ENCODE assay signal across 20 mouse cellular contexts in the genomic region with DNA sequence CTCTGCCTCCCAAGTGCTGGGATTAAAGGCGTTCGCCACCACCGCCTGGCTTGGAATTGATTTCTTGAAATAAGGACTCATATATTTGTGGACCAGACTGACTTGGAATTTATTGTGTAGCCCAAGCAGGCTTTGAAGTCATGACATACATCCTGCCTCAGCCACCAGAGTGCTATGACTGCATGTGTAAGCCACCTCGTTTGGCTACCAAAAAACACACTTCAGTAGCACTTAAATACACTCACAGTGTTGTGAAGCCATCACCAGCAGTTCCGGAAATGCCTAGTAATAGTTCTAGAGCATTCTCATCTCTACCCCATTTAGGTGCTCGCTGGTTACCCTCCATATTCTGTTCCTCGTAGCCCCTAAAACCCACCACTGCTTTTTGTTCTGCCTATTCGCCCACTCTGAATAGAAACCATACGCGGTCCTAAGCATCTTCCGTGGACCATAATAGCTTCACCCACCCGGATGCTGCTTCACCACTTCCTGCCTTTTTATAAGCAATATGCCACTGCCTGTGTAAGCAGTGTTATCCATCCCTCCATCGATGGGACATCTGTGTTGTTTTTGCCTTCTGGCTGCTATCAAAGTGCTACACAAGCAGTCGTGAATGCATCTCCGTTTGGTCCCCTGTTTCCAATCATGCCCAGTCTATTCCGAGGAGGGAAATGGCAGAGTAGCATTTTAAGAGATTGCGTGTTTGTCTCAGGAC.
A peak's percentile ranks its signal among the peaks of the same experiment; 100 is the strongest.
DNase-seq lines count a peak whose midpoint lies in the region; ATAC-seq lines count a peak whose summit lies in the region.
"Had no signal": no experiment of that assay in that cellular context is flagged by ENCODE, and none has a peak within 500 bp of the region (broad histone marks: within the 10 kb centered on the region; RNA-seq: fewer than 3 reads in every experiment).

No protein-coding gene starts in this region.

- H3K4me2 ChIP-seq in forebrain, embryonic 12.5 days = no peak overlapping the region
- H3K4me2 ChIP-seq in forebrain, embryonic 11.5 days (ENCODE audit: low read depth, low read length, severe bottlenecking) = no peak overlapping the region
- H3K4me2 ChIP-seq: heart, embryonic 11.5 days; limb, embryonic 15.5 days; liver, embryonic 15.5 days; midbrain, embryonic 11.5 days had no signal

- no peaks in the 10 kb centered on the region for H3K36me3 ChIP-seq in forebrain, embryonic 12.5 days (replicated peaks)
- H3K36me3 ChIP-seq in forebrain, embryonic 11.5 days (ENCODE audit: control insufficient read depth, insufficient read depth, low read length) = no peaks in the 10 kb centered on the region
- H3K36me3 ChIP-seq: limb, embryonic 15.5 days; liver, embryonic 15.5 days had no signal

- 0 out of 2 replicates have a peak overlapping the region, but pooled peaks have one; percentile 13 for H3K27ac ChIP-seq in forebrain, embryonic 12.5 days
- H3K27ac ChIP-seq in forebrain, embryonic 11.5 days (ENCODE audit: low read depth, low read length) = no peak overlapping the region
- H3K27ac ChIP-seq: gastrocnemius, adult 2 months; limb, embryonic 15.5 days; liver, embryonic 15.5 days; macrophage had no signal

- no peak for DNase-seq in forebrain, embryonic 11.5 days (ENCODE audit: low spot score)
- DNase-seq in thymus, postnatal 0 days (ENCODE audit: low spot score) = peak; percentile 17
- no peak for DNase-seq in thymus, postnatal 36 days
- DNase-seq in induced T-regulatory cell, adult 2 months (ENCODE audit: low read depth) = peak; percentile 56
- DNase-seq in urinary bladder, postnatal 4 days (ENCODE audit: low spot score in 2 of 2) = no peak
- no peak for DNase-seq in embryo, embryonic 10 days (ENCODE audit: low spot score)
- no peak for DNase-seq in right cerebral cortex, adult 18-20 months
- DNase-seq: adrenal gland, adult 8-10 months; cerebellum, adult 2 months; cerebellum, postnatal 36 days; gastrocnemius, adult 2 months; heart, postnatal 10 days; kidney, adult 8-10 months; kidney, postnatal 14 days had no signal

- no peaks in the 10 kb centered on the region for H3K27me3 ChIP-seq in forebrain, embryonic 12.5 days
- H3K27me3 ChIP-seq in forebrain, embryonic 11.5 days (ENCODE audit: control insufficient read depth, insufficient read depth, low read length) = no peaks in the 10 kb centered on the region
- H3K27me3 ChIP-seq: limb, embryonic 15.5 days; liver, embryonic 15.5 days had no signal

- H3K9ac ChIP-seq in forebrain, embryonic 12.5 days = no peak overlapping the region
- H3K9ac ChIP-seq in forebrain, embryonic 11.5 days (ENCODE audit: low read length) = no peak overlapping the region
- H3K9ac ChIP-seq: limb, embryonic 15.5 days; liver, embryonic 15.5 days had no signal

- ATAC-seq in forebrain, embryonic 12.5 days (ENCODE audit: low FRiP score) = no peak
- ATAC-seq in forebrain, embryonic 11.5 days (replicated peaks; ENCODE audit: low FRiP score) = no peak

- H3K4me3 ChIP-seq in forebrain, embryonic 12.5 days (replicated peaks) = no peak overlapping the region
- no peak overlapping the region for H3K4me3 ChIP-seq in forebrain, embryonic 11.5 days (ENCODE audit: low read depth, low read length)
- H3K4me3 ChIP-seq: gastrocnemius, adult 2 months; limb, embryonic 15.5 days; liver, embryonic 15.5 days had no signal

- no peaks in the 10 kb centered on the region for H3K9me3 ChIP-seq in forebrain, embryonic 12.5 days
- no peaks in the 10 kb centered on the region for H3K9me3 ChIP-seq in forebrain, embryonic 11.5 days (ENCODE audit: control insufficient read depth, low read length)
- H3K9me3 ChIP-seq: limb, embryonic 15.5 days; liver, embryonic 15.5 days had no signal

- peaks cover 17% of the 10 kb centered on the region; the same call in 1 of the 2 replicates for H3K4me1 ChIP-seq in forebrain, embryonic 12.5 days
- H3K4me1 ChIP-seq in forebrain, embryonic 11.5 days (replicated peaks; ENCODE audit: control insufficient read depth, insufficient read depth, low read length) = no peaks in the 10 kb centered on the region
- H3K4me1 ChIP-seq: liver, embryonic 15.5 days had no signal

- WGBS in forebrain, embryonic 12.5 days = 81% methylated on average over 17 of the region's 17 CpGs
- WGBS in forebrain, embryonic 11.5 days = 80% methylated on average over 17 of the region's 17 CpGs

Comparison
In these comparisons a context has a peak if more than half of its experiments do, and no peak if none do; other contexts are left out.
1. DNase-seq: peak in thymus, postnatal 0 days (single experiment) and induced T-regulatory cell, adult 2 months (single experiment); none in forebrain, embryonic 11.5 days (single experiment), thymus, postnatal 36 days (0 of 2), urinary bladder, postnatal 4 days (0 of 2), embryo, embryonic 10 days (single experiment) and right cerebral cortex, adult 18-20 months (single experiment).